Mouse (Mus musculus): ENCODE measurements around the gene Dmtf1.

The Dmtf1 gene

DNA sequence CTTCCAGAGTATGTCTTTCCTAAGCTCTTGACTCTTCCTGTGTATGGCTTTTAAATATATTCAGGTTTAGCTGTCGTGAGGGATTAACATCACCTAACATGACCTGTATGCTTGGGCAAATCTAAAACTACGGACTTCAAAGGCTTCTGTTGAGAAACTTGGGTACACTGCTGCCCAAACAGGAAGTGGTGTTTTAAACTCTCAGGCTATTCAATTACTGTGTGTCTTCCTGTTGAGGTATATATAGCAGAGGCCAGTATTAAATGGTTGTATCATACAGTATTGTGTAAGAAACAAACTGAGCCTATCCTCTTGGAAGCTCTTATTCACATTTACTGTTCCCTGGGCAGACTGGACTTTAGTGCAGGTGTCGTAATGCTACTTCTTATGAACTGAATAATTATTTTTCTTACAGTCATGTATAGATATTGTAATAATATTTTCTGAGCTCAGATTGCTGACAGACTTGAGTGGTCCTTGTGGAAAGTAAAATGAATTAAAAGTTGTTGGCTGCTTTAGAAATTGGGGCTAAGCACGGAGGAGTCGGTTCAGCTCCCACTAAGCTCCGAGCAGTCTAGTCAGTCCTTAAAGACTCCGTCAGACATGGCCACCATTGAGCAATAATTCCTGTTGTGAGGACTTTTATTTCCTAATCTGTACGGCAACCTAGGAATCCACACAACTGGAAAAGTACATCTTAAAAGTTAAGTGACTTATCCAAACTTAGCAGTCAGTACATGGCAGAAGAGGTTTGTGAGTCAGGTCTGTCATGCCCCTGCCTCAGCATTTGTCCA is 54.1 kb downstream of the Dmtf1 start:
- DNase-seq (ENCODE audit: low spot score) = no peak

DNA sequence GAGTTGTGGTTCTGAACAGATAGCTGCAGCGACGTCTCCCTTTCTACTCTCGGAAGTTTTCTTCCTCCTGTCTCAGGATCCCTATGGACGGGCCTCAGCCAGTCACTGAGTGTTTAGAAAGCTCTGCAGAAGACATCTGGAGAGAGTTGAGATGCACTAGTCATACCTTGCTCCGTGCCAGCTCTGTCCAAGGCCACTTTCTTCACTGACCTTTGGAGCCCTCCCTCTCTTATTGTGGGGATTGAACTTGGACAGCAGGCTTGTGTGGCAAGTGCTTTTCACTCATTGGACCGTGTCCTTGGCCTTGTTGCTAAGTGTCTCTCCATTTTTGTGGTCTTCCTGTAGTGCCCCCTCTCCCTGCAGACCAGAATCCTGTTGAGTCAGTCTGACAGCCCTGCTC is 54.8 kb downstream of the Dmtf1 start:
- no peak for DNase-seq (ENCODE audit: low spot score)

DNA sequence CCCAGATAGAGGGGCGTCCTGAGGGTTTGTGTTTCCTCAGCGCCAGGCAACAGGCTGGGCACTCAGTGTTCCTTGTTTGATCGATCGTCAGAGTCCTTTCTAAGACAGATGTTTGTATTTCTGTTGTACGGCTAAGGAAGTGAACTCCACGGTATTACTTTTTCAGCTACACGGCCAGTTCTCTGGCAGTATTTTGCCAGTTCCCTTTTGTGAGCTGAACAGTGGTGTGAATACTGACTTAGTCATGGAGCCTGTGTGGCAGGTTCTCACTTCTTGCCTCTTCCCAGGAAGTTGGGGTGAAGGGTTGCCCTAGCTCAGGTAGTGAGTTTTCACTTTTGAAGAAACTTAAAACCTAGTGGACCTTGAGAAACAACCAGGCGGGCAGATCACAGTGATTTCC is 57.6 kb downstream of the Dmtf1 start:
- DNase-seq (ENCODE audit: low spot score) = no peak

DNA sequence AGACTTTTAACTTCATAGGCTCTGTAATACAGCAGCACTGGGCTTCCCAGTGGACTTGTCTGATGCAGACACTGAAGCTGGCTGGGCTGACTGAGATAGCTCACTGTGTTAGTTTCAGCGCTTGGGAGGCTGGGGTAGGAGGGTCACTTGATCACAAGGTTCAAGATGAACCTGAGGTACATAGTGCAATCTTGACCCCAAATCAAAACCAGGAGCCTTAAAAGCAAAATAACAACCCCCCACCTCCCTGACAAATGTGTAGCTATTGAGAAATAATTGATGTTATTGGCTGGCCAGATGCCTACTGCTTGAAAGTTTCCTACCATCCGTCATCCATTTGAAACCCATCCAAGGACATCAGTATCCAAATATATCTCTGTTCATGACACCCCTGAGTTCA is 58.9 kb downstream of the Dmtf1 start:
- DNase-seq (ENCODE audit: low spot score) = no peak

DNA sequence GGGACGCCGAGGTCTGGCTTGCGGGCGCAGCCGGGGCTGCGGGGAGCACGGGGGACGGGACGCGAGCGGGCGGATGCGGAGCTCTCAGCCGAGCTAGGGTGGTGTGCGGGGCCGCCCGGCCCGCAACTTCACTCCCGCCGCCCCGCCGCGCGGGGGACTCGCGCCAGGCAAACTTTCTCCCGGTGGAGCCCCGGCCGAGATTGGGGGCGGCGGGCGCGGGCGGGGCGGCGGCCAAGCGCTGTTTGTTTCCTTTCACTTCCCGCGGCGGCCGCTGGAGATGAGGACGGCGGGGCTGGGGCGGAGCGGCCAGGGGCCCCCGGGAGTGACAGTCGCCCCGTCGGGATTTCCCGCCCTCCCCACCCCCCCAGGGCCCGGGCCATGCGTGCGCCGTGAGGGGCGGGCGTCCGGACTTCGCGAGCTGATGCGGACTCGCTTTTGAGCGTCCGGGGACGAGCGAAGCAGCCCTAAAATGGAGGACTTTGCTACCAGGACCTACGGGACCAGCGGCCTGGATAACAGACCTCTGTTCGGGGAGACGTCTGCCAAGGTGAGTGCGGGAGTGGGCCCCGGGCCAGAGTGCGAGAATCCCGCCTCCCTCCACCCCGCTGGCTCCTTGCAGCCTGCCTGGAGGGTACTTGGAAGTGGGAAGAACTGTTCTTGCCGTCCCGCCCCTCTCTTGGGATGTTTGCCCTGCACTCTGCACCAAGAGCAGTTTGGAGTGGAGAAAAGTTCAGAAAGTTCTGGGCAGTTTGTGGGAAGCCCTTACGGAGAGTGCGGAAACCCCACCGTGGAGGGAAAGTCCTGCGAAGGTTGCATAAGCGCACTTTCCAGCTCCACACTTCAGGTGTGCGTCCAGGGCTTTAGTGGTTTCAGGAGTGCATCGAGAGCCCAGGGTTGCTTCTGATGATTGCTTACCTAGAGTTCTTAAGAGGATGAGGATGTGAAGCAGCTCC is 60.5 kb downstream of the Dmtf1 start:
- DNase-seq (ENCODE audit: low spot score) = peak; percentile 27

DNA sequence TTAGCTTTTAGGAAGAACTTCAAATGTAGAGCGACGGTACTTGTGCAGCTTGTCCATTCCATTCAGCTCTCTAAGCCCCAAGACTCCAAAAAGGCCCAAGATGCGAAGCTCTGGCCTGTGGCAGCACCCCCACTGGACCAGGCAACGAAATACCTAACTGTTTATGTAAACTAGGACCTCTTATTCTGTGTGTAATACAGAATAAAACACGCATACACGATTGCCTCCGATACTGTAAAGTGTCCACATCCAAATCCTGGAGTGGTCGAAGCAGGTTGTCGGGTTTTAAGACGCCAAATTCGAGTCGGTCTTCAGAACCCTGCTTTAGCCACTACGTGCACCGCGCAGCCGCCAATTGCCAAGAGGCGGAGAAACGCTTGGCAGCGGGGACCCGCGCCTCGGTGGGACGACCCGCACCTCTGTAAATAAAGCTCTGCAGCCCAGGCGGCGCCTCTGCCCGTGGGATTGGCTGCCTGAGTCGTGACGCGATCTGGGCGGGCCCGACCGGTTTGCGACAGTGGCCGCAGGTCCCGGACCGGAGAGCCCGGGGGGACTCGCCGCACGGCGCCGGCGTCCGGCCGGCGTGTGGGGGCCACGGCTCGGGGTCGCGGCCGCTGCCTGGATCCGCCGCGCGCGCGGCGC is 61.2 kb downstream of the Dmtf1 start, which contains the start of gene Tmem243:
TSS of gene Tmem243 (plus strand) at position 462 of the 642 bp plus-strand sequence.
- DNase-seq (ENCODE audit: low spot score) = peak; percentile 89

DNA sequence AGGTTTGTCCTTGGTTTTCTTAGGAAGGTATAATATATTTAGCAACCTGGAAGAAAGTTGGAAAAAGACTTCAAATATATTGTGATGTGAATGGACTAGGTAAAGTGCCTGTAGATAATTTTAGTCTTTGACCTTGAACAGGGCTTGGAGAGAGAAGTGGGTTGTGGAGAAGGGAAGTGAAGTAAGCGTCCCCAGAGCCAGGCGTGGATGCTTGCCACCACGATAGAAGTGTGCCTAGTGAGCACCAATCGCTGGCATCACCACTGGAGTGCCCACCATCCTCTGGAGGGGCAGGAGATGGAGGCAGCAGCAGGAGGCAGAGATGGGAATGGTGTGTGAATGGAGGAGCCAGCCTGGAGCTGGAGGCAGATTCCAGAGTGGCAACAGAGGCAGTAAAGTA is 68.1 kb downstream of the Dmtf1 start:
- DNase-seq (ENCODE audit: low spot score) = no peak

DNA sequence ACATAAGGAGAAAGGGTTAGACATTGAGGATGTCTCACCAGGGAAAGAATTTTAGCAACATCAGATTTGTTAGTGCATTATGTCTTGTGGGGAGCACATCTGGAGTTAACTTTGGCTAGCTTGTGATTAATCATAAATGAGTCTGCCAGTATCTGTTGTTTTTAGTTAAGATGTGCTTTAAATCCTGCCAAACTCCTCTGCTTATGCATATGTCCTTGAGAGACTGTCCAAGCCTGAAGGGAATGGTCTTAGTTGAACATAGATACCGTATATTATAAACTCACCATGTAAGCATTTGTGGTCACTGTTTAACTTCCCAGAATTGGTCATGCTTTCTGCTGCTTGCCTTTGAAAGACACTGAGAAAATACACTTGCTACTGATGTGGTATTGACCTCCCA is 68.9 kb downstream of the Dmtf1 start:
- DNase-seq (ENCODE audit: low spot score) = no peak

DNA sequence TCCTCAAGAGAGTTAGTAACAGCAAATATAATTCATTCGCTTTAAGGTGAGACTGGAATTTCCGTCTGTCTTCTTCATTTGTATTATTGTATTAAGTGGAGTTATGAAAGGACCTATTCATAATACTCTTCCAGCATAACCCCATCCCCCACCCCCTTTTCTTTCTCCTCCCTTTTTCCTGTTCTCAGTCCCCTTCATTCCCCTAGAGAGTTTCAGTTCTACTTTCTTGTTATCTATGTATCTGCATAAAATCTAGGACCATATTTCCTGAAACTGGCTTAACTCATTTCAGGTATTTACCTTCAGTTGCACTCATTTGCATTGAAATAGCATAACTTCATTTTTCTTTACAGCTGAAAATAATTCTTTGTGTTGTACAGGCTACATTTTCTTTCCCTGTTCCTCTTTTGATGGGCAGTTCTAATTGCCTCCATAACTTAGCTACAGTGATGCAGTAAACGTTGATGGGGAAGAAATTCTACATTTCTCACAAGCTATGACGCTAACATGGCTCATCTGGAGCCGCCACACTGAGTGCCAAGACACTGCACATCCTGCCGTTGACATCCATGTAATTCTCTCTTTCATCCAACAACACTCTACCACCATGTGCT is 71.0 kb downstream of the Dmtf1 start:
- no peak for DNase-seq (ENCODE audit: low spot score)

DNA sequence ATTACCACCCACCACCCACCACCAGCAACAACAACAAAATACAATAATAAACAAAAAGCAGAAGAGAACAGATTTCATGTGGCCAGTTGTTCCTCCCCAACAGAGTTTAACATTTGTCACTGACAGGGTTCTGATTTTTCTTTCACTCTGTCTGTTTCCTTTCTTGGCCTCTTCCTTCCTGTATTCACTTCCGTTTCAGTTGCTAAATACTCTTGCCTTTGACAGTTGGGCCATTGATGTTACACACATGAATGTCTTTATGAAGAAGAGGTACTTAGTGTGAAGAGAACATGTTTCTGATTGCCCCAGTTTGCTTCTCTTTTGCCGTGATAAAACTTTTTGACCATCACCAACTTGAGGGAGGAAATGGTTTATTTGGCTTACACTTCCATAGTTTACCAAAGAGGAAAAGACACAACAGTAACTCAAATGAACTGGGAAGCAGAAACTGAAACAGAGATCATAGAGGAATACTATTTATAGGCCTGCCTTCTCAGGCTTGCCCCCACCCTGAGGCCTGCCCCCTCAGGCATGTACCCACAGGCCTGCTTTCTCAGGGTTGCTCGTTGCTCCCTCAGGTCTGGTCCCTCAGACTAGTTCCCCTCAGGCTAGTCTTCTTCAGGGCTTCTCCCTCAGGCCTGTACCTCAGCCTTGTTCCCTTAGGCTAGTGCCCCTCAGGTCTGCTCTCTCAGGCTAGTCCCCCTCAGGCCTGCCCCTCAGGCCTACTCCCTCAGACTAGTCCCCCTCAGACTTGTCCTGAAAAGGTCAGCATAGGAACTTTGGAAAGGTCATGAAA is 74.5 kb downstream of the Dmtf1 start:
- DNase-seq (ENCODE audit: low spot score) = no peak

DNA sequence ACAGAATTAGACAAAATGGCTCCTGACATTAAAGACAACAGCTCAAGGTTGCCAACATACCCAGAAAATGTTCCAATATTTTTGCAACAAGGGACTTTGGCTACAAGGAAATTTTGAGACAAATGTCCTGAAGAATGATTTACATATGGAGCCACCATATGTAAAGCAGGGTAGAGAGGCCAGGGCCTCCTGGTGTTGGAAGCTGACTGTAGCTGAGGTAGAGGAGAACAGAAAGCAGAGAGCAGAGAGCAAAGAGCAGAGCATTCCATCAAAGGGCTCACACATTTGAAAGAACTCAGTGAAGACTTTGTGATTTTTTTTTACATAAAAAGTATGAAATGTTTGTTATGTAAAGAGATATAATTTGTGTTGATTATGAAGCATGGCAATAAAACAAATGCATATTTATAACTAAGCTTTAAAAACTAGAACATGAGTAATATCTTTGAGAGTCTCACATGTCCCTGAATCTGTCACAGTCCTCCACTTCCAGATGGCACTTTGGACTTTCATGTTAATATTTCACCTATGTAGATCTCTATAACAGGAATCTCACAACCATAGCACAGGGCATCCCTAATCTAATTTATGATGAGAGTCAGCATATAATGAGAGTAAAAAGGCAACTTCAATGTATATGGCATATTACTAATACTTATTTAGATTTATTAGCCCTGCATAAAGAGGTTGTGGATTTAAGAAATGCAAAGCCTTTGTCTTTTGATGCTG is 81.6 kb downstream of the Dmtf1 start:
- DNase-seq (ENCODE audit: low spot score) = no peak

DNA sequence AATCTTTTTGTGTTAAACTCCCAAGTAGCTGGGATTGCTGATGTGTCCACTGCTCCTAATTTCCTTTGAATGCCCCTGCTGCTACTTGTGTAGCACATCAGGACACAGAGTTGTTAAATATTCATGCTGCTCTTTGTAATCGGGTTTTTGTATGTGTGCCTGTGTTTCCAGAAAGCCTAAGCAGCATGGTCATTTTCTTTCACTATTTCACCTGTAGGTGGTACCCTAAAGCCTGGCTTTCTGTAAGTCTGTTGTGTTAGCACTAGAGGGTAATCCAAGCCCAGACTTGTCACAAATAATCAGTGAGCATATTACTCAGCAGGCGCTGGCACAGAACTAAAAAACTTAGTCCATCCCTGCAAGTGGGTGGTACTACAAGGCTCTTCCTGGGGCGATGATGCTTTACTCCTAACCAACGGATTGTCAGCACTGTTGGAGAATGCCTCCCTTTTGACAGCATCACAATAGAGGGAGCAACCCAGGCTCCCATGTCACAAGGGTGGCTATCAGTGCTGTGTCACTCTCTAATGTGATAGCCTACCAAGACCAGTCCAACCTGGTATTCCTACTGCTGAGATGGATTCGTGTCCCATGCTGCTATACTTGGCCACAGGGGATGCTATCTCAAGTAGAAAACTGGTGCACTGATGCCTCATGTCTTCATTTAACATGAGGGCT is 88.3 kb downstream of the Dmtf1 start:
- DNase-seq (ENCODE audit: low spot score) = no peak

DNA sequence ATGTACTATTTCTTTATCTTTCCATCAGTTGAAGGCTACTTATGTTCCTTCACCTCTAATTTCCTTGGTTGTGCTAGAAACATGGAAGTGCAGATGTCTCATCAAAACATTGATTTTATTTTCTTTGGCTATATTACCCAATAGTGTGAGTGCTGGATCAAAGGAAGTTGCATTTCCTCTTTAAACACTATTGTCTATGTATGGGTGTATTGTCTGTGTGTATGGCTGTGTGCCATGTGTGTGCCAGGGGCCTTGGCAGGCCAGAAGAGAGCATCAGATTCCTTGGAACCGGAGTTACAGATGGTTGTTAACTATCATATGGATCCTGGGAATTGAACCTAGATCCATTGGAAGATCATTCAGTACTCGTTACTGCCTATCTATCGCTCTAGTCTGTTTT is 90.2 kb downstream of the Dmtf1 start:
- no peak for DNase-seq (ENCODE audit: low spot score)

DNA sequence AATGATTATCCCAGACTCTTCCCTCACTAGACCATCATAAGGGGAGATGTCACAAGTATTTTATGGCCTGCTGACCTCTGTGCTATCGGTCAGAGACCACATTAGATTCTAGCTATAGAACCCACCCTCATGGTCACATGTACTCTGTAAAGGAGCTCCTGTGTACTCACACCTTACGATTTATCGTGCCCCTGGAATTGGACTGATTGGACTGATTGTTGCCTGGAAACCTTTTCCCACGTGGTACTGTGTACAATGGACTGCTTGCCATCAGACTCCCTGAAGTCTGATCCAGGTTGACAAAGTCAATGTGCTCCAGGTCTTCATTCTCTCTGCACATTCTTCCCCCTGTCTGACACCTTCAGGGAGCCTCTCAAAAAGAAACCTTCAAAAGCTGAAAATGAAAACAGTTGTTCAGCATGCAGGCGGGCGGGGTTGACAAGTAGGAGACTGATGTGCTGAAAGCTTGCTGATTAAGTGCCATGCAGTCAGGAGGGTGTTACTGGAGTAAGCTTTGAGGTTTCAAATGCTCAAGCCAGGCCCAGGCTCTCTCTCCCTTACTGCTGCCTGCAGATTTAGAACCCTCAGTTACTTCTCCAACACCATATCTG is 91.9 kb downstream of the Dmtf1 start:
- no peak for DNase-seq (ENCODE audit: low spot score)

DNA sequence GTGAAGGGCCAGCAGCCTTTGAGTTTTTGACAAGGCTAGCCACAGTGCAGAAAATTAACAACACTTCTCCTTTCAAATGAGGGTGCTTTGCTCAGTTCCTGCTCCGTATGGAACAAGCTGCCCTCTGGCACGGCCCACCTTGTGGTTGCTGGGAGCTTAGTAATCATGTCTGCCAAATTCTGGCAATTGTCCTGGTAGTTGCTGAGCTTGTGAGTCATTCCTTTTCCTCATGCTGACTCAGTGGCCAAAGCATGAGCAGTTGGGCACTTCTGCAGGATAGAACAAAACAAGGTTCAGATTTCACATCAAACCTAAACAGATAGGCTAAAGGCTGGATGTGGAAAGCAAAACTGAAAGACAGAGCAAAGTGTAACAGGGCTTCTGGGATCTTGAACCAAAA is 92.7 kb downstream of the Dmtf1 start:
- DNase-seq (ENCODE audit: low spot score) = peak; percentile 69
